Mouse (Mus musculus) liver, postnatal 0 days (tissue): ENCODE measurements around the gene Vwa5b1.

ENCODE experiments used
- CTCF ChIP-seq: sonication (generic); IDR thresholded peaks from 2 replicates; pipeline ENCODE4 v1.5.1; 2016; ENCODE audit warnings: antibody characterized with exemption, low read depth
- EP300 ChIP-seq: IDR thresholded peaks from 2 replicates; pipeline ENCODE4 v1.6.1; 2016; ENCODE audit warnings: antibody characterized with exemption, low read depth, mild to moderate bottlenecking

GRCm38 (mm10) chr4:138553116-138553515 lies 82.6 kb downstream of the Vwa5b1 start:
- no peak for TF ChIP-seq CTCF
- no peak for TF ChIP-seq EP300
